Mouse (Mus musculus): Measurements from ENCODE around the gene Bach1.
"Not testable (repeated sequence)": the region's sequence is repeated elsewhere in the genome, so short reads cannot be mapped to it uniquely, and the experiment has no call there.

Bach1 gene

DNA sequence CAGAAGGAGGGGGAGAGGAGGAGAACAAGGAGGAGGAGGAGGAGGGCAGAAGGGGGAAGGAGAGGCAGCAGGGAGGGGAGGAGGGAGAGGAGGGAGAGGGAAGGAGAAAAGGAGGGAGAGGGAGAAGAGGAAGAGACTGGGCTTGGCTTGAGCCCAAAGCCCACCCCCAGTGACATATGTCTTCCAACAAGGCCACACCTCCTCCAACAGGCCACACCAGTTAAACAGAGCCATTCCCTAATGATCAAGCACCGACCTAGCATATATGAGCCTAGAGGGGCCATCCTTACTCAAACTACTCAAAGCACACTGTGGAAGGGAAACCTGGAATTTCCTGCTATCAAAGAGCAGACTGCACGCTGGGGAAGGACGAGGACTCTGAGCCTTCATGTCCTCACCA is 16.9 kb upstream of the Bach1 start:
- DNase-seq, result no peak

DNA sequence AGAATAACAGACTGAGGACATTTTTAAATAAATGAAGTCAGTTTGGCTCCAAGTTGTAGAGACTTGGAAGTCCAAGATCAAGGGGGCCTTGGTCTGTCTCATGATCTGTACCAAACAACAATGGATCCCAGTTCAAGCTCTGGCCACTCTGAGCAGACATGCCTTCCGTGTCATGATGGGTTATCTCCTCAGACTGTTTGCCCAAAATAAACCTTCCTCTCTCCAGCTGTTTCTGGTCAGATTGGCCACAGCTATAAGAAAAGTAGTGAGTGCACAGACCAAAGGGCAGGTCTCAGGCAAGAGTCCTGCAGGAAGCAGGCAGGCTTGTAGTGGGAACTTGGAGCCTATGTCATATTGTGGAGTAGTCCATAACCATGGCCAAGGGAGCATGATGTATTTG is 12.3 kb upstream of the Bach1 start:
- DNase-seq, result no peak

DNA sequence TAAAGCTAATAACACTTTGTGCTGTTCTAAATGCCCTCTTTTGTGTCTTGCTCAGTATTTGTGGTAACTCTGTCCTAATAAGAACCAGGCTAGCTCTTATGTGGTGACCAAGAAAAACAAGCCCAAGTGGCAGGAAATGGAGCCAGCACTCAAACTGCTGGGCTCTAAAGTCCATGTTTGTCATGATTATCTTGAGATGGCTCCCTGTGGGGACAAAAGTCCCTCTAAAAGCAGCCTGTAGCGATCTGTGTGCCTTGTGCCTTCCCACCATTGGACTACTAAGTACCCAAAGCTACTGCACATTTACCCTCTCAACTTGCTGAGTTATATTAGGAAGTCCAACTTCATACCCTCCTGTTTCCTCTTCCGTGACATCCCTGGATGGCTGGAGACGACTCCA is 11.4 kb upstream of the Bach1 start:
- no peak for DNase-seq

DNA sequence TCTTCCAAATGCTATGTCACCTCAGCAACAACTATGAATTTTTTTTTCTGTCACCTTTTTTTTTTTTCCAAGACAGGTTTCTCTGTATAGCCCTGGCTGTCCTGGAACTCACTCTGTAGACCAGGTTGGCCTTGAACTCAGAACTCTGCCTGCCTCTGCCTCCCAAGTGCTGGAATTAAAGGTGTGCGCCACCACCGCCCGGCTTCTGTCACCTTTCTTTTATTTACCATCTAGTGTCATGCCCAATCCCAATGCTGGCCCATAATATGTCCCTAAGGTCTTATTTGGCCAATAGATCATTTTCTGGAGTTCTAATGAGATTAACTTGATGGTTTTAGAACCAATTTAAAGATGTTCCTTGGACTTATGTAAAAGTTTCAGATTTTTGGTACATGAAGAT is 10.4 kb upstream of the Bach1 start:
- DNase-seq, result not testable (repeated sequence)

DNA sequence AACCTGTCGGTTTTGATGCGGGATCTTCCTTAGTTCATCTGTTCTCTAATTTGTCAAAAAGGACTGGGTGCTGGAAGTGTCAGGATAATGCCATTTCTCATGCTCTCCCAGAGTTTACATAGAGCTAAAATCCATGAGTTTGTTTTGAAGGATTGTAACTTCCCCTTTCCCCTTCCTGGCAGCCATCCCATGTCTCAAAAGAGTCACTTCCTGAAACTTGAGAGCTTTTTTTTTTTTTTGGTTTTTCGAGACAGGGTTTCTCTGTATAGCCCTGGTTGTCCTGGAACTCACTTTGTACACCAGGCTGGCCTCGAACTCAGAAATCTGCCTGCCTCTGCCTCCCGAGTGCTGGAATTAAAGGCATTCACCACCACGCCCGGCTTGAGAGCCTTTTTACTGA is 9.9 kb upstream of the Bach1 start:
- DNase-seq, result not testable (repeated sequence)

DNA sequence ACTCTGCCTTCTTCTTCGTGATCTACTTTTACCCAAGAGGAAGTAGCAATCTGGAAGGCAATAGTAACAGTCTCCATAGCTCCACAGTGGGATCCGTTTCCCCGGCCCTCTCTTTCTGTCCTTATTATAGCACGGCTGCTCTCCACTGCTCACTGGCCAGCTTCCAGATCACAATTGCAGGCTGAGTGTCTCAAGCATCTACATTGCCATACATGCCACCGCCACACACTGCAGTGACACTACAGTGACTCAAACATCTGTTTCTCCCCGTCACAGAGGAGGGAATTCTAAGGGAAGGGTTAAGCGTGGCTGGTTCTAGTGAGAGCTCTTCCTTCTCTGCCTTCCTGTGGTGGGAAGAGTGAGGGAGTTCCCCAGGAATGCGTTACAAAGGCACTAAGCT is 9.5 kb upstream of the Bach1 start:
- DNase-seq, result no peak

DNA sequence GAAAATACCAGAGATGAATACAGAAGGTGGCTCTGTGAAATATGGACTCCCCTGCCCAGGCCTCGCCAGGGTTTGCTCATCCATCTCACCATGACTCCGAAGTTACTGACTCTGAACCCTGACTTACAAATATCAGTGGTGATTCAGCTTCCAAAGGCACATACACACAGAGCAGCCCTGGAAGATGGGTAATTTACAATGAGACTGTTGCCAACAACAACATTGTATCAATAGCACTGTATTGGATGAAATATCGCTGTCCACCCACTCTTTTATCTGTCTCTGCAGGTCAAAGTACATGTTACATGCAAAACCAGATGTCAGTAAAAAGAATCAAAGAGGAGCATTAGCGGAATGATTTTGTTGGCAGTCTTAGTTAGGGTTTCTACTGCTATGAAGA is 8.2 kb upstream of the Bach1 start:
- DNase-seq, result no peak

DNA sequence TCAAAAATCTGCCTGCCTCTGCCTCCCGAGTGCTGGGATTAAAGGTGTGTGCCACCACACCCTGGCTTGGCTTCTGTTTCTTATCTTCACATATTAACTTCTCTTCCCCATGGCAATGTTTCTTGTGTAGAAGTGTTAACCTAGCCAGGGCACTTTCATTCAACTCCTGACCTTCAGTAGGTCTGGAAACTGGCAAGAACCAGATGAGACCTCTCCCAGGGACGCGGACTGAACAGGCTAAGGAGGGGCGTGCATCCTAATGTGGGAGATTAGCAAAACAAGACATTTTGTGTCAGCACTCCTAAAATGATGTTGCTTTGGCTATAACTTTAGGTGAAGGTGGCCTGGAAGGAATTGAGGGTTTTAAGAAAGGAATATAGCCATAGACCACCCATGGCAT is 7.6 kb upstream of the Bach1 start:
- DNase-seq, result no peak

DNA sequence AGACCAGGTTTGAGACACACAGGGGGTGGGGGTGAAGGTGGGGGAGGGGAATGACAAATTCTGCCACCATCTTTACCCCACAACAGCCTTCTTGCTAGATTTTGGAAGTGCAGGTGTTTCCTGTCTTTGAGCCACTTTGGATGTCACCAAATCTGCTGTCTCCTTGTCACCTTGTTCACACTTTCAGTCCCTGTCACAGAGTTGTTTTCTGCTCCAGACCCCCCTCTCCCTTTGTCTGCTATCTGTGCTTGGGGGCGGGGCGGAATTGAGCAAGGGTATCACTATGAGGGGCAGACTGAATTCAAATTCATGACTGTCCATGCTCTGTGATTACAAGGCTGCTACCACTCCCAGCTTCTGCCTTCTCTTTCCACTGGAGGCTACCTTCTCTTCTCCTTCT is 6.2 kb upstream of the Bach1 start:
- DNase-seq, result peak; percentile 74

DNA sequence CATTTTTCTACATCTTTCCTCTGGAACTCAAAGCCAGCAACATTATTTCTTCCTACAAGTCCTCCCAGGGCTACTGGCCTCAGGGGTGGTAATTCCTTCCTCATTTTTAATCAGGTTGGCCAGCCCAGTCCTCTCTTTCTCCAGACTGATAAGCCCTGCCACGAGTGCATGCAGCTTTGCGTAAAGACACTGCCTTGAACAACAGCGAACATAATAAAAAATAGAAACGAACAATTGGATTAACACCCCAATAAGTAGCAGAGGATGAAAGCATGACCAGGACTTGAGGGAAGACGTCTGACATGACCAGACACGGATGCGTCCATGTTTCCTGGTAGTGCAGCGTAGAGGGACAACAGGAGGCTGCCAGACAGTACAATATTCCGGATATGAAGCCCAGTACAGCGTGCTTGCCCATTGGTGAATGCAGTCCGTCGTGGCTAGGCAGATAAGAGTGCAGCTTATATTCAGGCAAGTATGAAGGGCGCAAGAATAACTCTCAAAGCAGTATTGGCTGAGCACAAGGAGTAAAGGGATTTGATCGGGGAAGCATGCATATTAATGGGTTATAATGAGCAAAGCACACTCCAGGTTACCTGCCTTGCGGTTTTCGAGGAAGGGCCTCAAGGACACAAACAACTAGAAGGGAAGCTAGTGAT is 909 bp upstream of the Bach1 start:
- DNase-seq, result no peak

DNA sequence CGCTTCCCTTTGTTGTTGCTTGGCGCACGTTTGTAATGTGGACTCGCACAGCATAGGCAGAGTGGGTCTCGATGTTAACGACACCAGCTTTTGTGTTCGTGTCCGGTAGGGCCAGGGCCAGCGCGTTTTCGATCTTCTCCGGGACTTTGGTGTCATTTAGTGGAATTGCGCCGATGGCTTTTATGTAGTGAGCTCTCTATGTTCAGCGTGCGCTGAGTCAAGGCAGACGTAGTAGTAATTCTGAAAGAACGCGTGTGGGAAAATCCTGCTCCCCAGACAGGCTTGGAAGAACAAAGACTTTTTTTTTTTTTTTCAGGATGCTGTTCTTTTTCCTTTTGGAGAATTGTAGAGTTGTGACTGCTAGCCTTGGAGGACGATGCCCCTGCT is 554 bp downstream of the Bach1 start:
- no peak for DNase-seq

DNA sequence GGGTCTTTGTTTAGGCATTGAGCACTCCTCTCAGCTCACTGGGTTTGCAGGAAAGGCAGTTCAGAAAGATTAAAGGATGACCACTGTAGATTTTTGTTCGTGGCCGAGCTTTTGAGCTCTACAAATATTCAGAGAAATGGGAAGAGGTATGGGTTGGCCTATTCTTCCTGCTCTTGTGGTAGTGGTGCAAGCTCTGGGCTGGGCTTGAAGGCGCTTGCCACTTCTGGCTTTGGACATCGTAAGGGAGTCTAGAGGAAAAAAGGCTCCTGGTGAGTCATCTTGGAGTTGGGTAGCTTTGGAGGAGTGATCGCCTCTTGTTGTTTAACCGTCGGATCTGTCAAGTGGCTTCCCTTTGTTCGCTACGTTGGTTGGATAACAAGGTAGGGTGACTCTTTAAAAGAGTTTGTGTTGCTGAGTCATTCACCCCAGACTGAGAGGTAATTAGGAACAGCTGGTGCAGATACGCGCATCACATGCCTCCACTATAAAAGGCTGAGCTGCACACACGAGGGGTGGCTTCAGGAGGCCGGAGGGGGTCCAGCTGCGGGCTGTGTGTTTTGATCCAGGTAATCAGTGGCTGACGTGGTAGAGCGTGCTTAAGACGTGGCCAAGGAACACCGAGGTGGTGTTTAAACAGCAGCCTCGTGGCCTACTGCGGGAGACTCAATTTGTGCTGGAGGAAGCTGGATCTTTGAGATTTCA is 1.1 kb downstream of the Bach1 start:
- DNase-seq, result peak; percentile 58

DNA sequence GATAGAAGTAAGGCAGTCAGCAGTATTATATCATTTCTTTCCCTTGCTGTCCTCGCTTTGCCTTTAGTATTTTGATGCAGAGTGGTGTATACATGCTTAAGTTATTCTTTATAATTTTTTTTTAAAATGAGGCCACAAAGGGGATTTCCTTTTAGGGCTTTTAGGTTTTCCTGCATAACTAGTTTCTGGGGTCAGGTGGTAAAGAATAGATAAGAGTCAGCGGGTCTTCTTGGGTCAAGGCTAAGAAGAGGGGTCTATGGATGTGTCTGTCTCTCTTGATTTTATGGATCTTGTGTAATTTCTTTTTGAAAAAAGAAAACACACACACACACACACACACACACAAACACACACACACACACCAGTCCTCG is 1.6 kb downstream of the Bach1 start:
- DNase-seq, result no peak

DNA sequence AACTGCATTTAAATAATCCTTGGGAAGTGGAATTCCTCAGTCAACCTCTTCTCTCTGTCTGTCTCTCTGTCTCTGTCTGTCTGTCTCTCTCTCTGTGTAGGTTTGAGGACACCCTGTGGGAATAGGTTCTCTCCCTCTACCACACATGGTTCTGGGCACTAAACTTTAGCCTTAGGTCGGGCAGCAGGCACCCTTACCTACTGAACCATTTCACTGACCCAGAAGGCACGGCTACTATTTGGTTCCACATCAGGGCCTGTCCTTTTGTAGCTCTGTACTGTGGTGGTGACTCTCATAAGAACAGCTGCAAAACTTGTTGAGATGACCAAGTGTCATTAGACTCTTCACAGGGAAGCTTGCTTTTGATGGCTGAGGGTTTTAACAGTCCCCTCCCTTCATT is 3.1 kb downstream of the Bach1 start:
- DNase-seq, result no peak

DNA sequence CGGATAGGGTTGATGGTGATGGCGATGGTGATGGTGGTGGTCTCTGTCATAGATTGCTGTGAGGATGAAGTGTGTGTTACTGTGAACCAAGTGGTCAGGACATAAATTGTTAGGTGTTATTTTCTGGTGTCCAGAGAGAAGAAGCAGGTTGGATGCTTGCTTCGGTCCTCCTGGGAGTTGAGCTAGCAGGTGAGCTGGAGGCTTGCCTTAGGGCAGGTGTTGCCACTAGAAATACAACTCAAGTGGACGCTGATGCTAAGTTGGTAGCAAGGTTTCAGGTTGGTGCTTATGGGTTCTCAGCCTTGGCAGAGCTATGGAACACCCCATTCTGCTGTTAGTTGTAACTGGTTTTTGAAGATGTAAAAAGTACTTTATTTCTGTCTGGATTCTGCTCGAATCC is 4.1 kb downstream of the Bach1 start:
- no peak for DNase-seq

DNA sequence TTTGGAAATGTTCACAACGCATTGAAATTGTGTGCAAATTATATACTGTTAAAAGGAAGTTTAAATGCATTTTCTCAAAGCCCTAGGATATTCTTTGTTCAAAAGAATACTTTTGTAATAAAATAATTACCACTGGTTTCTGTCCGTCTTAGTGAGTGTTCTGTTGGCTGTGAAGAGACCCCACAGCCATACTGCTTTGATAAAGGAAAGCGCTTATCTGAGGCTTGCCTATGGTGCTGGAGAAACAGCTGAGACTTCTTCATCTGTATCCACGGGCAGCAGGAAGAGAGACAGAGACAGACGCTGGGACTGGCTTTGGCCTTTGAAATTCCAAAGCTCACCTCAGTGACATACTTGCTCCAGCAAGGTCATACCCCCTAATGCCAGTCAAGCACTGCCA is 5.5 kb downstream of the Bach1 start:
- DNase-seq, result no peak

DNA sequence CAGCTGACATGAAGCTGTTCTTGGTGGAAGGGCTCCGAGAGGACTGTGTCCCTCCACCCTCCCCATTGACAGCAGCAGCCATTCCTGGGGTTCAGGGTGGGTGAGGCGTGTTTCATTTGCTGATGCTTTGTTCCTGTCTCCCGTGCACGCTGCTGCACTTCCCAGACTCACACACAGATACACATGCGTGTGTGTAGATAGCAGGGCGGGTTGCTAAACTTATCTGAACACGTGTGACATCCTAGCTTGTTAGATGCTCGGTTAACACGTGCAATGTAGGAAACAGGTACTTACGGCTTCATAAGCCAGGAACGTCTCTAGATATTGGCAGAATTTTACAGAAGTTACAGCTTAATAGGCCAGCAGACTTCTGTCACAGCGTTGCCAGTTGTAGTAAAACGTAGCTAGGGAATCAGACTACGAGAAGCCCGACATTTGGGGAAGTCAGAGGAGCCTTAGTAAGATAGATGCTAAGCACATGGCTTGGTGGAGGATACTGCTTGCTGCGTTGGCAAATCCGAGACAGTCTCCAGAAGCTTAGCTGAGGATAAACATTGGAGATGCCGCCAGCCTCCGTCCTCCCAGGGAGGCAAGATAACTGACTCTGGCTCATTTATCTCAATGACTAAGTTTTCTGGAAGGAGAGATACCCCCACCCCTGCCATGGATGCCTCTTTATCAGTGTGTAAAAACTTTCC is 7.3 kb downstream of the Bach1 start:
- no peak for DNase-seq

DNA sequence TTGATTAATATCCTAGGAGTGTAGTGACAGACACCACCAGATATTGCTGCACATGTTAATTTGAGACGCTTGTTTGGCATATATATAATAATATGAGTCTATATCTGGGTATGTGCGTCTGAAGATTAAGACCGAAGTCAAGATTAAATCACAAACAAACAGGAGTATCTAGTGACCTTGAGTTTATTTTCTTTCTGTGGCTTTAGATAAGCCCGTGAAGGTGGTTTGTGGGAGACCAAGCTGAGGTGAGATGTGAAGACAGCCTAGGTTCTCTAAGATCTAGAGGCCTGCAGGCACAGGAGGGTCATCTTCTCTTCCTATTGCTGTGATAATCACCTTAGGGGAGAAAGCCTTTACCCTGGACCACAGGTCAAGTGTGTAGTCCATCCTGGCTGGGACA is 8.6 kb downstream of the Bach1 start:
- DNase-seq, result no peak

DNA sequence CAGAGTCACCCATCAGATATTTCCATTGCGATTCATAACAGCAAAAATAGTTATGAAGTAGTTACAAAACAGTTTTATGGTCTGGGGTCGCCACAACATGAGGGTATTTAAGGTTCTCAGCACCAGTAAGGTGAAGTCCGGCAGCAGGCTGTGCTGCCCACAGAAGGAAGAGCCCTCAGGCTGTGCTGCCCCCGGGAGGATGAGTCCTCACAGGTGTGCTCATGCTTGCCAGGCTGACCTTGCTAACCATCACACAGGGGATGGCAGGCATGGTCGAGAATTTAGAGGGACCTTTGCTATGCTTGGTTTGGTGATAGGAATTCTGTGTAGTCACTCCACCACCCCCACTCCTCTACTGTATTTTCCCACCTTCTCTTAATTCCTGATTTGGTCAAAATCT is 9.8 kb downstream of the Bach1 start:
- DNase-seq, result no peak

DNA sequence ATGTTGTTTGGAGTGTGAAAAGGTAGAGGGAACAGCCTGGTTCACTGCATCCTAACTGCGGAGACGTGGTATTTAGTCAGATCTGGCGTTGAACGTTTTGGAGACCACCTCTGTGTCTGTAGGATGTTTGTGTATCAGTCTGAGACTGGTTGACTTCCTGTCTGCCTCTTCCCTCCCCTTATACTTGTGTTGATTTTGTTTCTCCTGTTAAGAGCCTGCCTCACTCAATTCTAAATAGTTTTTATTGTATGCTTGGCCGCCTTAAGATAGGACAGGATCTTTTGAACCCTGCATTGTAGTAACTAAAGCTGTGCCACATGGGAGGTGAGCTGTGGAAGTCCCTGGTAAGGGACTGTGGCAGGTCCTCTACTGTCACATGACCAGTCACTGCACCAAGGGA is 10.4 kb downstream of the Bach1 start:
- no peak for DNase-seq

DNA sequence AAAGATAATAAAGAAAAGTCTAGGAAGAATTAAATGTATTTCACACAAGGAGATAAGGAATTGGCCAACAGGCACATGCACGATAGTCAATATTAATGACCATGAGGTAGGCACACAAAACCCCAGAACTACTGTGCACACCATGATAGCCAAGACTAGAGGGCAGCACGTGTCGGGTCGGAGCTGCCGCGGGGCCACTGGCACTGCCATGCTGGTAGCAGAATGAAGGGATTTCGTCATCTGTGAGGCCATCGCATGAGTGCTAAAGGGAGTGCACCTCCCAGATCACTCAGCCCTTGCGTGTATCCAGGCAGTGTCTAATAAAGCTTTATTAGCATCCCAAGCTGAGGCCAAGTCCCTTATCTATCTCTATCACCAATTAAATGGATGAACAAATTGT is 11.2 kb downstream of the Bach1 start:
- peak; percentile 10 for DNase-seq

DNA sequence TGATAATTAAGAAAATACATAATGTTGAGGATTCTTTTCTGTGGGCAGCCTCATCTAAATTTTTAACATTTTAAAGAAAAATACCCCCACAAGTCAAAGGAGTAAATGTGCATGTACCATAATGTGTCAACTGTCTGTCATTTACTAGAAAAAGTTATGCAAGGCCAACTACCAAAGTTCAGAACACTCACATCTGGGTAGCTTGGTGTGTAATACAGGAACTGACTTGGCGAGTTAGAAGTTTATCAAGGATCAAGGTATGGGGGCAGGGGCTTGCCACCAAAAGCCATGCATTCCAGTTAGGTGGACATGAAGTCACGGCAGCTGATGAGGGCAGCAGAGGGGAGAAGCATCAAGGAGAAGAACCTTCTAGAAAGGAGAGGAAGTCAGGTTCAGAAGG is 13.2 kb downstream of the Bach1 start:
- DNase-seq, result peak; percentile 9

DNA sequence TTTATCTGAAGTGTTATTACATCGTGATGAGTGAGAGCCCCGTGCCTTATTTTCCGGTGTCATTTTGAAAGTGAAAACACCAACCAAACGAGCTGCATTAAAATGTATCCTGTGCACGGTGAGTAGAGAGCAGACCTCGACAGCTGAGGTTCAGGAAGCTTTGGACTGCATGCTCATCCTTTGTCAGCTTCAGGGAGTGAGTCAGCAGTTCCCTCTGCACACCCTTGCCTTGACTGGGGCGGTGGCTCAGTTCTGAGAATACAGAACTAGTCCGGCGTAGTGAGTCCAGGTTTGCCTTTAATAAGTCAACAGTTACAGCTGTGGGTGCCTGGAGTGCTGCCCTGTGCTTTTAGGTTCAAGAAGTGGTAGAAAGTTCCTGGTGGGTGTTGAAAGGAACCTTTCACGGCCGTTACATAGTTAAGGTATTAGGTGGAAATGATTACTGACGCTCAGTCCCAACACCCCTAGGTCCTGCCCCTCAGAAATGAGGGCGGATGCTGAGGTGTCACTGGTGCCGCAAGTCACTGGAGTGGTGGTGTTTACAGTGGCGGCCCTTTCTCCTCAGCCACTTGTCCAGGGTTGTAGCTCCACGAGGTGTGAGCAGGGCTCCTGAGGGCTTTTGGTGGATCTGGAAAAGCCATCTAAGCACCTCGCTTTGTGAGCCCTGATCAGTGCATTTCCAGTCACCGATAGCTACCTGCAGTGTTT is 14.4 kb downstream of the Bach1 start:
- DNase-seq, result peak; percentile 58

DNA sequence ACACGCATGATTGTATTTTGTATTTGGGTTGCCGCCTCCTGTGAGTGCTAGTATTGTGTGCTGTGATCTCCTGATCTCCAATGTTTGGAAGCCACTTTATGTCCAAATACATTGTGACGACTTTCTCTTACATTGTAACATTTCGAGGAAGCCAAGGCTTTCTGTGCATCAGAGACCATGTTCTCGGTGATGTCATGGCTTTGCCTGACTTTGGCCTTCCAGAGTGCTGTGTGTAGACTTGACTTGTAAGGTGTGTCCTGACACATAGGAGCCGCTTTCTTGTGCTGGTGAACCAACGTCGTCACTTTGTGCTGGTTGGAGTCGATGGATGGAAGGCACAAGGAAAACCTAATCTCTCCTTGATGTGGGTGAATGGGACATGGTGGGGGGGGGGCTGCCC is 15.8 kb downstream of the Bach1 start:
- no peak for DNase-seq
